Mouse (Mus musculus) left cerebral cortex, postnatal 10 days (tissue): Measurements from ENCODE around the gene Pcid2. TPM values are rescaled to one million over a fixed set of nuclear protein-coding genes. Genes with fewer than 3 reads are reported as not detected.
A peak's percentile ranks its signal among the peaks of the same experiment; 100 is the strongest.
"Not testable (repeated sequence)": the region's sequence is repeated elsewhere in the genome, so short reads cannot be mapped to it uniquely, and the experiment has no call there.

ENCODE experiments used
- DNase-seq, 2 experiments: peaks; one replicate each; pipeline ENCODE4 v3.0.0; 2021 to 2022; ENCODE audit warnings: low spot score in 2 of 2, mixed read lengths in 1 of 2; ENCODE audit errors: extremely low spot score in 1 of 2
- intact Hi-C: fragments of 180-260 bp; cut with DNase I; formaldehyde crosslinking; loops from one replicate; pipeline ENCODE4 v1.15.1; 2025
- total RNA-seq, 2 experiments: library from RNA; stranded (reverse); gene quantifications; 2 replicates each; pipeline ENCODE4 v1.2.3; 2021

Gene Pcid2
- total RNA-seq, 2 experiments from 2014 or later: 29.3 to 29.4 TPM

DNA sequence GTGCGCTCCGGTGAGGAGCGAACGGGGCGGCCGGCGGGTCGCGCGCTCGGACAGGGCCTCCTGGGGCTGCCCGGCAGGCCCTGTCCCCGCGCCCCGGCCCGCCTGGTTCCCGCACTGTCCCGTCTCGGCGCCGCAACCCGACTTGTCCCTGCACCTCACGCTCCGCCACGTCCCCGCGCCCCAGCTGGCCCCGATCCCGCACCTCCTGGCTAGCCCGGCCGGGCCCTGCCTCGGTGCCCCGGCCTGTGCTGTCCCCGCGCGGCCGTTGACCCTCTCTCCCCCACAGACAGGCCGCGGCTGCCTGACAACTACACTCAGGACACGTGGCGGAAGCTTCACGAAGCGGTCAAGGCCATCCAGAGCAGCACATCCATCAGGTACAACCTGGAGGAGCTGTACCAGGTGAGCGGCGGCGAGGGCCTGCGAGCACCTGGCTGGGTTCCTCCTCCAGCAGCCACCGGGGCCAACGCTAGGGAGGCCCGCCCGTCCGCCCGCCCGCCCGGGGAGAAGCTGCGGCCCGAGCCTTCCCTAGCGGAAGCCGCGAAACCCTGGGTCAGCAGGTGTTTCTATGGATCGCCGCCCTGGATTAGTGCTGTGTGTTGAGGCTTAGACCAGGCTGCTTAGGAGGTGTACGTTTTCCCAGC lies 771 bp upstream of the Pcid2 start:
- peak; percentile 9 to 81 for DNase-seq
- intact Hi-C loops: no loop called here

- intact Hi-C loops: no loop called here
- peak; percentile 92 to 95 for DNase-seq
Measured at GRCm38 (mm10) chr8:13104691-13105086, 570 bp downstream of the Pcid2 start.

DNA sequence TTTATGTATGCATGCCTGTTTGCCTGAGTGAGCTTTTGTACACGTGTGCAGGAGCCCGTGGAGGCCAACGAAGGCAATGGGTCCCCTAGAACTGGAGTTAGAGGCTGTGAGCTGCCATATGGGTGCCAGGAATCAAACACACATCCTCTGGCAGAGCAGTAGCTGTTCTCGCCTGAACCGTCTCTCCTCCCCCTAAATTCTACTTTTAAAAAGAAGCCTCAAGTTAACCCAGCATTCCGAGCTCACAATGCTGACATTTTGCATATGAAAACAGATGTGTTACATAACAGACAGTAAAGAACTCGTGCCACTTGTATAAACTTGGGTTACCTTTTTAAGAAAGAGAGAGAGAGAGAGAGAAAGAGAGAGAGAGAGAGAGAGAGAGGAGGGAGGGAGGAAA lies 27.7 kb downstream of the Pcid2 start:
- no peak for DNase-seq
- intact Hi-C loops: no loop called here

- DNase-seq, intact Hi-C loops: not testable (repeated sequence)
Measured at GRCm38 (mm10) chr8:13075579-13075978, 29.7 kb downstream of the Pcid2 start.

GRCm38 (mm10) chr8:13075044-13075443 lies 30.2 kb downstream of the Pcid2 start:
- intact Hi-C loops: no loop called here

GRCm38 (mm10) chr8:13073255-13073654 lies 32.0 kb downstream of the Pcid2 start:
- no peak for DNase-seq
- intact Hi-C loops: loop anchor here (5.0 kb wide), 1 partner anchor 56 kb away; no protein-coding TSS in a partner anchor

More at GRCm38 (mm10) chr8:13075044-13075443, 30.2 kb downstream of the Pcid2 start:
- no peak for DNase-seq

- intact Hi-C loops: no loop called here
- no peak for DNase-seq
Measured at GRCm38 (mm10) chr8:13063112-13063511, 42.1 kb downstream of the Pcid2 start.

DNA sequence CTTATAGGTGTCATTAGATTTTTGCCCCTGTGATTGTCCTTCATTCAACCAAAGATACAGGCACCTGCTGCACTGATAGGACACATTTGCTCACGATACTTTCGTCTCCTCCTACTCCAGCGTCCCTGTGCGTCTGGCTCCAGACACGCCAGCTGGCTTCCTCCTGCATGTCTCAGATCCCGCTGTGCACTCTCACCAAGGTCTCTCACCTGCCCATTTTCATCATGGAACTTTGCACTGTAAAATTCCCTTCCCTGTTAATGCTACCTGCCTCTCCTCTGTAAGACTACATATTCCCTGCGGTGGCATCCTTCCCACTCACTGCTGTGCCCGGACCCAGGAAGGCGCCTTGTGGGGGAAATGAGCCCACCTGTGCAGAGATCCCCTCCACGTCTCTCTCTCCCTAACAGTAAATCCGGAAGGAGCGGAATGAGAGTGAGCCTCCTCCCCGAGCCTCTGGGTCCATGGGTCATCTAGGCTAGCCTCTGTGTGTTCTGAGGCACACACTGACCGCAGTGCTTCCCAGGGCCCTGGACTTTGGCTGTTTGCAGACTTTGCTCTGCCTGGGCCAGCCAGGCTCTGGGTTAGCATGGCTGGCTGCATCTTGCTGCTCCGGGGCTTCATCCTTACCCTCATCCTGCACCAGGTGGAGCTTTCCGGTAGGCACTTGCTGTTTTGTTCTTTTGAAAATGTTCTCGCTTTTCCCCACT lies 44.7 kb downstream of the Pcid2 start, which contains the start of gene Proz:
Proz (plus strand) TSS at position 474 of the 710 bp plus-strand sequence.
- intact Hi-C loops: no loop called here
- no peak for DNase-seq

GRCm38 (mm10) chr8:13057351-13057750 lies 47.9 kb downstream of the Pcid2 start:
- intact Hi-C loops: no loop called here
- DNase-seq: no peak

DNA sequence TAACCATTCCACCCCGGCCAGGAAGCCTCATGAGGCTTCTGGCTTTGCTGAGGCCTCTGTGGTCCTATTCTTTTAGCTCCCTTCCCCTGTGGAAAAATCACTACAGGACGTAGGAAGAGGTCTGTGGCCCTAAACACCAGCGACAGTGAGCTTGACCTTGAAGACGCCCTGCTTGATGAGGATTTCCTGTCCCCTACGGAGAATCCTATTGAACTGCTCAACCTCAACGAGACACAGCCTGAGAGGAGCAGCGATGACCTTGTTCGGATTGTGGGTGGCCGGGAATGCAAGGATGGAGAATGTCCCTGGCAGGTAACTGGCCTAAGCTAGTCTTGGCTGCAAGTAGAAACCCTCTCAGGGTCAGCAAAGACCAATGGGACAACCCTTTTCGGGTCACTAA lies 54.7 kb downstream of the Pcid2 start:
- intact Hi-C loops: no loop called here
- no peak for DNase-seq

DNA sequence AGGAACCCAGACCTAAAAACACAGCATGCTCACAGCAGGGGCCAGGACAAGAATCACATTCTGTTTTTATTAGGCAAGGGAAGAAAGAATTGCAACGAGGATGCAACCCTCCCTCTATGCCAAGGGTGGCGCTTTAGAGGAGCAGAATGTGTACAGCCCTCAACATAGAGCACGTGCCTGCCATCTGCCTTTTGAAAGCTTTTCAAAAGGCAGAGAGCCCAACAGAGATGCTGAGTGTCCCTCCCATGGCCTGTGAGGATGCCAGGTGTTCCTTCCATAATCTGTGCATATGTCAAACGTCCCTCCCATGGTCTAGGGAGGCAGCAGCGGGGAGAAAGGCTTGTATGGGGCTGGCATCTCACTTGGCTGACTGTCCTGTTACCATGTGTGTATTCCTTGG lies 57.6 kb downstream of the Pcid2 start:
- intact Hi-C loops: no loop called here
- no peak for DNase-seq

DNA sequence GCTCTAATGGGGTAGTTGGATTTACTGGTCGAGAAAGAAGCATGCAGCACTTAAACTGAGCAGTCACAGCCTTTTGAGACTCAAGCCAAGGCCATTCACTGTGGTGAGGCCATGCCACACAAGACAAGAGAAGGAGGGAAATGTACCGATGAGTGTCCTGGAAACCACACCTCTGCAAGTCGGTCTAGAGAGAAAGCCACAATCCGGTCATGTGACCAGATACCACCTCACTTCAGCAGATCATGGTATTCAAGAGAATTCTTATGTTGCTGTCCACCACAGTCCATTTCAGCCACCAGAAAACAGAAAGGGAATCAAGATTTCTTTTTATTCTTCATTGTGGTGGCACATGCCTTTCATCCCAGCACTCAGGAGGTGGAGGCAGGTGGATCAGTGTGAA lies 63.8 kb downstream of the Pcid2 start:
- intact Hi-C loops: no loop called here
- no peak for DNase-seq

DNA sequence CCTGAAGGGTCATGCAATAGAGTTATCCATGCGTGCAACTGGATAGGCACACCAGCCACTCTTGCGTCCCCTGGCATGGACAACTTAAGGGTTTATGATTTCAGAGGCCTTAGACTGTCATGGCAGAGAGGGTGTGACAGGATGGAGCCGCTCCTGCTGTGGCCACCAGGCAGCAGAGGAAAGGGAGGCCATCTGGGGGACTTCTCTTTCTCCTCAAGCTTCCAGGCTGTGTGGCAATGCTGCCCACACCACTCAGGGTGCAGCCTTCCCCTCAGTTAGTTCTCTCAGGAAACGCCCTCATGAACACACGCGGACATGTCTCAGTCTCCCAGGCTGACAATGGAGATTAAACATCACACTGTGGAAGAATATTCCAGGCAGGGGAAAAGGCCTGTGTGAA lies 66.2 kb downstream of the Pcid2 start:
- intact Hi-C loops: no loop called here

DNA sequence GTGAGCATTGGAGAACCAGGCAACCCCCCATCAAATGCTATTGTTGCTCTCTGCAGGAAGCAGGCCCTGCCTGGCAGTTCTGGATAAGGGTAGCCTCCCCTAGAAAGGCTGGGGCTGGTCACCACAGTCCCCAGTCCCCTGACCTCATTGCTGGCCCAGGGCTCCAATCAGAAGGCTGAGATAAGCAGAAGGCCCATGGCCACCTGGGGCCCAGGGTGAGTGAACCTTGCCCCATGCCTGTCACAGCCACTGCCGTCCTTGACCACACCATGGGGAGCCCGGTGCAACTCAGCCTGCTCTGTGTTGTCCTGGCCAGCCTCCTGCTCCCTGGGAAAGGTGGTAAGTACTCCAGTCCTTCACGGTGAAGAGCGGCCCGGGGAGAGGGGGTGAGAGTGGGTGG lies 67.7 kb downstream of the Pcid2 start:
- intact Hi-C loops: no loop called here
- DNase-seq: no peak

More for the DNA sequence above, 66.2 kb downstream of the Pcid2 start:
- no peak for DNase-seq

DNA sequence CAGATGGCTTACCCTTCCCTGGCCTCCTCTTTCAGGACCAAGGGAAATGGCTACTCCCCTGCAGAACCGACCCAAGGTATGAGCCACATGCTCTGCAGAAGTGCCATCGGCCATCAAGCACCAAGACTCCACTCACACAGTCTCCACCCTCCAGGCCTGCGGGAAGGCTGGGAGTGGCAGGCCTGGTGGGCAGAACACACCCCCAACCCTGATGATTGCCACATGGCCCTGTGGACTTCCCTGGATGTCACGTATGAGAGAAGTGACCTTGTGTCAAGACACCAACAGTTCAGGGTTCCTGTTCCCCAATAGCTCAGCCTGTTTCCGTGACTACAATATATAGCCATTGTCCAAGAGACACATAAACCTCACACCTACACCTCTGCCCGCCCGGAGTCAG lies 68.2 kb downstream of the Pcid2 start, which contains the start of gene F10:
F10 (plus strand) TSS at position 294 of the 400 bp plus-strand sequence.
- intact Hi-C loops: no loop called here
- no peak for DNase-seq

GRCm38 (mm10) chr8:13036346-13036812 lies 68.9 kb downstream of the Pcid2 start:
- peak in 1 of 2 experiments; percentile 24 for DNase-seq
- intact Hi-C loops: no loop called here

- peak in 1 of 2 experiments; percentile 20 for DNase-seq
Measured at GRCm38 (mm10) chr8:13028482-13028881, 76.8 kb downstream of the Pcid2 start.

DNA sequence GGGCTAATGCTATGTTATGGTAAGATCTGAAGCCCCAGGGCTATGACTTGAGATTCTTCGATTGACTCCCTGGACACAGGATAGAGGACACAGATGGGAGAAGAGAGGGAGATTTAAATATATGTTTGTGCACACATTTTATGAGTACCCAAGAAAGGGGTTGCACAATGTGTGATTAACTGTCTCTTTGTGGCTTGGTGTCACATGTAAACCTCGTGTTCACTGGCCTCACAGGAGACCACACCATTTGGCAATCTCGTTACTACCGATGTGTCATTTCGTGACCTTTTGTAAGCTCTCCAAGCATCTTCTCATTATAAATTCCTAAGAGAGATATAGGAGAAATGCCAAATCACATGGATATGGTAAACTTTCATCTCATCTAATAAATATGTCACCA lies 77.6 kb downstream of the Pcid2 start:
- DNase-seq: no peak
- intact Hi-C loops: no loop called here

More at GRCm38 (mm10) chr8:13028482-13028881, 76.8 kb downstream of the Pcid2 start:
- intact Hi-C loops: no loop called here
